Mouse (Mus musculus) stomach, embryonic 15.5 days (tissue): Measurements from ENCODE around the gene Ly6g6f. TPM values are rescaled to one million over a fixed set of nuclear protein-coding genes. Genes with fewer than 3 reads are reported as not detected.

ENCODE experiments used
- ATAC-seq: fragments of 200-750 bp; cut with Nextera tagmentation; 2 replicates; pipeline ENCODE4 v1.8.0; 2017; ENCODE audit warnings: low read depth, moderate number of reproducible peaks, moderate TSS enrichment; ENCODE audit not compliant: insufficient read depth, low FRiP score
- H3K27ac ChIP-seq: fragments of 300-500 bp; sonication (generic); 2 replicates; pipeline ENCODE4 v1.5.1; 2015; ENCODE audit warnings: mild to moderate bottlenecking, inconsistent platforms
- H3K27me3 ChIP-seq: fragments of 300-500 bp; sonication (generic); replicated peaks from 2 replicates; pipeline ENCODE4 v1.6.1; 2015; ENCODE audit warnings: inconsistent platforms
- H3K36me3 ChIP-seq: fragments of 300-500 bp; sonication (generic); 2 replicates; pipeline ENCODE4 v1.6.1; 2015; ENCODE audit warnings: inconsistent platforms
- H3K4me1 ChIP-seq: fragments of 300-500 bp; sonication (generic); 2 replicates; pipeline ENCODE4 v1.6.1; 2015; ENCODE audit warnings: inconsistent platforms
- H3K4me2 ChIP-seq: fragments of 300-500 bp; sonication (generic); 2 replicates; pipeline ENCODE4 v1.6.1; 2015; ENCODE audit warnings: mild to moderate bottlenecking, inconsistent platforms
- H3K4me3 ChIP-seq: fragments of 300-500 bp; sonication (generic); replicated peaks from 2 replicates; pipeline ENCODE4 v1.5.1; 2015; ENCODE audit warnings: inconsistent platforms
- H3K9ac ChIP-seq: fragments of 300-500 bp; sonication (generic); 2 replicates; pipeline ENCODE4 v1.6.1; 2015; ENCODE audit warnings: inconsistent platforms
- H3K9me3 ChIP-seq: fragments of 300-500 bp; sonication (generic); 2 replicates; pipeline ENCODE4 v1.6.1; 2016; ENCODE audit warnings: inconsistent platforms
- WGBS: fragments of 180-500 bp; shearing (Covaris S2); methylation state at CpG from one replicate; pipeline ENCODE4 v1.1.7; 2015; 5-methylcytosine and 5-hydroxymethylcytosine counted together
- polyA plus RNA-seq: library from polyadenylated mRNA; unstranded; fragments of >200 nt; fragmentation: Nextera tagmentation; extraction: Ambion mirVana; gene quantifications from 2 replicates; pipeline ENCODE4 v1.2.1, GENCODE M21; 2015

The Ly6g6f gene
- polyA plus RNA-seq, 1 experiment from 2014 or later: 0.41 TPM

DNA sequence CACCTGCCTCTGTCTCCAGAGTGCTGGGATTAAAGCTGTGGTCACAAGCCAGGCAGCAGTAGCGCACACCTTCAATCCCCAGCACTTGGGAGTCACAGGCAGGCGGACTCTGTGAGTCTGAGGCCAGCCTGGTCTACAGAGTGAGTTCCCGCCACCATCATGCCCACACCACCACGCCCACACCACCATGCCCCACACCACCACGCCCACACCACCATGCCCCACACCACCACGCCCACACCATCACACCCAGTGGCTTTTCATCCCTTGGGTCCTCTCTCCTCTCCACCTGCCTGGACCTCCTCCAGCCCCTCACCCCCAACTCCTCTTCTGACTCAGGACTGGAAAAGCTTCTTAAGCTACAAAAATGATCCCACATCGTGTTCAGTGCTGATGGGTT, 53.5 kb downstream of the Ly6g6f start:
- 89% methylated on average over 7 of the region's 7 CpGs for WGBS
- Histone ChIP-seq H3K9ac (no peak overlapping the region), H3K27ac (no peak overlapping the region), H3K4me3 (no peak overlapping the region), H3K27me3 (no peaks in the 10 kb centered on the region), H3K4me2 (no peak overlapping the region), H3K9me3 (no peaks in the 10 kb centered on the region), H3K36me3 (no peaks in the 10 kb centered on the region), H3K4me1 (peaks cover 7% of the 10 kb centered on the region)
- ATAC-seq: no peak

- Histone ChIP-seq H3K27me3 (no peaks in the 10 kb centered on the region), H3K36me3 (no peaks in the 10 kb centered on the region), H3K9ac (no peak overlapping the region), H3K4me1 (peaks cover 8% of the 10 kb centered on the region), H3K4me2 (no peak overlapping the region), H3K4me3 (no peak overlapping the region), H3K9me3 (no peaks in the 10 kb centered on the region), H3K27ac (no peak overlapping the region)
- WGBS: 92% methylated on average over 11 of the region's 11 CpGs
- no peak for ATAC-seq
Measured at GRCm38 (mm10) chr17:35031272-35031671, 54.1 kb downstream of the Ly6g6f start.

Other genes starting within 250 kb of the Ly6g6f start
- gene Stk19, start 248.7 kb downstream of the Ly6g6f start, polyA plus RNA-seq: 25.7 and 26.5 TPM in 2 replicates
- gene Dxo, start 248.6 kb downstream of the Ly6g6f start, polyA plus RNA-seq: 52.9 and 53.1 TPM in 2 replicates
- gene Skiv2l, start 235.4 kb downstream of the Ly6g6f start, polyA plus RNA-seq: 39.5 and 48.8 TPM in 2 replicates
- 87.8 and 103 TPM in 2 replicates for gene Nelfe, start 235.2 kb downstream of the Ly6g6f start, polyA plus RNA-seq
- 20.8 and 30.4 TPM in 2 replicates for gene Cfb, start 223.1 kb downstream of the Ly6g6f start, polyA plus RNA-seq
- 2.7 and 3.0 TPM in 2 replicates for gene Zbtb12, start 206.1 kb downstream of the Ly6g6f start, polyA plus RNA-seq
- not detected in 2 replicates for gene Gm20547, start 203.6 kb downstream of the Ly6g6f start, polyA plus RNA-seq
- gene C2, start 187.3 kb downstream of the Ly6g6f start, polyA plus RNA-seq: 4.4 and 6.2 TPM in 2 replicates
- 70.0 and 74.5 TPM in 2 replicates for gene Ehmt2, start 187.1 kb downstream of the Ly6g6f start, polyA plus RNA-seq
- gene Slc44a4, start 171.1 kb downstream of the Ly6g6f start, polyA plus RNA-seq: 15.2 and 17.9 TPM in 2 replicates
- gene Neu1, start 154.4 kb downstream of the Ly6g6f start, polyA plus RNA-seq: 36.9 and 44.5 TPM in 2 replicates
- 0.34 and 0.90 TPM in 2 replicates for gene Hspa1b, start 126.4 kb downstream of the Ly6g6f start, polyA plus RNA-seq
- gene Gm20481, start 115.7 kb downstream of the Ly6g6f start, polyA plus RNA-seq: not detected in 2 replicates
- gene Hspa1a, start 113.5 kb downstream of the Ly6g6f start, polyA plus RNA-seq: 9.9 and 12.1 TPM in 2 replicates
- 0.49 and 0.89 TPM in 2 replicates for gene Hspa1l, start 112.9 kb downstream of the Ly6g6f start, polyA plus RNA-seq
- gene Lsm2, start 103.7 kb downstream of the Ly6g6f start, polyA plus RNA-seq: 175 and 182 TPM in 2 replicates
- 119 and 124 TPM in 2 replicates for gene Vars, start 84.6 kb downstream of the Ly6g6f start, polyA plus RNA-seq
- gene Vwa7, start 69.0 kb downstream of the Ly6g6f start, polyA plus RNA-seq: 0.31 TPM in 2 replicates
- gene Sapcd1, start 57.6 kb downstream of the Ly6g6f start, polyA plus RNA-seq: 13.2 and 14.8 TPM in 2 replicates
- gene Msh5, start 38.9 kb downstream of the Ly6g6f start, polyA plus RNA-seq: 3.8 and 4.8 TPM in 2 replicates
- 361 and 363 TPM in 2 replicates for gene Clic1, start 35.6 kb downstream of the Ly6g6f start, polyA plus RNA-seq
- gene Ddah2, start 26.6 kb downstream of the Ly6g6f start, polyA plus RNA-seq: 210 and 216 TPM in 2 replicates
- 6.2 and 17.2 TPM in 2 replicates for gene Ly6g6c, start 20.2 kb downstream of the Ly6g6f start, polyA plus RNA-seq
- 0.44 and 0.73 TPM in 2 replicates for gene Mpig6b, start 19.4 kb downstream of the Ly6g6f start, polyA plus RNA-seq
- 9.4 and 16.8 TPM in 2 replicates for gene Ly6g6e, start 8.7 kb downstream of the Ly6g6f start, polyA plus RNA-seq
- 3.6 and 4.4 TPM in 2 replicates for gene Ly6g6d, start 7.5 kb downstream of the Ly6g6f start, polyA plus RNA-seq
- gene Abhd16a, start 3.7 kb upstream of the Ly6g6f start, polyA plus RNA-seq: 92.0 and 97.8 TPM in 2 replicates
- not detected in 2 replicates for gene Ly6g5c, start 22.7 kb upstream of the Ly6g6f start, polyA plus RNA-seq
- 0.69 and 0.85 TPM in 2 replicates for gene Ly6g5b, start 29.8 kb upstream of the Ly6g6f start, polyA plus RNA-seq
- 17.4 and 19.1 TPM in 2 replicates for gene Gpank1, start 35.8 kb upstream of the Ly6g6f start, polyA plus RNA-seq
- gene Csnk2b, start 36.4 kb upstream of the Ly6g6f start, polyA plus RNA-seq: 251 and 262 TPM in 2 replicates
- 11.9 and 12.2 TPM in 2 replicates for gene D17H6S53E, start 40.8 kb upstream of the Ly6g6f start, polyA plus RNA-seq
- 21.2 and 47.5 TPM in 2 replicates for gene Apom, start 46.4 kb upstream of the Ly6g6f start, polyA plus RNA-seq
- gene Bag6, start 49.6 kb upstream of the Ly6g6f start, polyA plus RNA-seq: 42.2 and 48.0 TPM in 2 replicates
- gene Prrc2a, start 79.3 kb upstream of the Ly6g6f start, polyA plus RNA-seq: 148 and 172 TPM in 2 replicates
- 18.7 and 21.9 TPM in 2 replicates for gene Aif1, start 90.5 kb upstream of the Ly6g6f start, polyA plus RNA-seq
- gene Lst1, start 102.8 kb upstream of the Ly6g6f start, polyA plus RNA-seq: 23.7 and 25.1 TPM in 2 replicates
- 3.7 and 5.5 TPM in 2 replicates for gene Ltb, start 108.8 kb upstream of the Ly6g6f start, polyA plus RNA-seq
- gene Tnf, start 116.4 kb upstream of the Ly6g6f start, polyA plus RNA-seq: 0.18 and 0.28 TPM in 2 replicates
- gene Lta, start 119.7 kb upstream of the Ly6g6f start, polyA plus RNA-seq: 0.77 and 0.83 TPM in 2 replicates
- gene Gm16181, start 135.2 kb upstream of the Ly6g6f start, polyA plus RNA-seq: 0.86 TPM in 1 of 2 replicates, not detected in the other
- 5.1 and 5.9 TPM in 2 replicates for gene Atp6v1g2, start 148.1 kb upstream of the Ly6g6f start, polyA plus RNA-seq
- 12.5 and 14.1 TPM in 2 replicates for gene Nfkbil1, start 150.2 kb upstream of the Ly6g6f start, polyA plus RNA-seq
- gene Ddx39b, start 156.1 kb upstream of the Ly6g6f start, polyA plus RNA-seq: 361 and 392 TPM in 2 replicates
- 135 and 148 TPM in 2 replicates for gene H2-D1, start 177.1 kb upstream of the Ly6g6f start, polyA plus RNA-seq
- gene H2-Q1, start 234.8 kb upstream of the Ly6g6f start, polyA plus RNA-seq: 0.92 and 1.4 TPM in 2 replicates